Mouse (Mus musculus) embryonic facial prominence, embryonic 11.5 days (tissue): ENCODE data around the gene Abhd13. TPM values are rescaled to one million over a fixed set of nuclear protein-coding genes. Genes with fewer than 3 reads are reported as not detected.

Source experiments
- ATAC-seq: fragments of 200-750 bp; cut with Nextera tagmentation; replicated peaks from 2 replicates; pipeline ENCODE4 v1.8.0; 2017; ENCODE audit warnings: low read depth; ENCODE audit not compliant: insufficient number of reproducible peaks, low FRiP score, low TSS enrichment
- DNase-seq: peaks from one replicate; pipeline ENCODE4 v3.0.0-alpha.2; 2015; ENCODE audit warnings: low spot score
- H3K27ac ChIP-seq: fragments of 300-500 bp; sonication (generic); replicated peaks from 2 replicates; pipeline ENCODE4 v1.5.1; 2014; ENCODE audit warnings: mild to moderate bottlenecking, low read depth, low read length, control low read depth
- H3K27me3 ChIP-seq: fragments of 300-500 bp; sonication (generic); 2 replicates; pipeline ENCODE4 v1.6.1; 2014; ENCODE audit warnings: mild to moderate bottlenecking, low read length, moderate library complexity, mixed read lengths; ENCODE audit not compliant: control insufficient read depth, insufficient read depth
- H3K36me3 ChIP-seq: fragments of 300-500 bp; sonication (generic); replicated peaks from 2 replicates; pipeline ENCODE4 v1.6.1; 2014; ENCODE audit warnings: low read depth, mild to moderate bottlenecking, low read length, moderate library complexity, mixed read lengths; ENCODE audit not compliant: control insufficient read depth, insufficient read depth
- H3K4me1 ChIP-seq: fragments of 300-500 bp; sonication (generic); 2 replicates; pipeline ENCODE4 v1.6.1; 2014; ENCODE audit warnings: low read length, mixed read lengths; ENCODE audit not compliant: control insufficient read depth, insufficient read depth
- H3K4me2 ChIP-seq: fragments of 300-500 bp; sonication (generic); 2 replicates; pipeline ENCODE4 v1.6.1; 2014; ENCODE audit warnings: low read depth, mild to moderate bottlenecking, control low read depth, low read length, moderate library complexity
- H3K4me3 ChIP-seq: fragments of 300-500 bp; sonication (generic); 2 replicates; pipeline ENCODE4 v1.5.1; 2014; ENCODE audit warnings: low read depth, low read length, control low read depth
- H3K9ac ChIP-seq: fragments of 300-500 bp; sonication (generic); replicated peaks from 2 replicates; pipeline ENCODE4 v1.6.1; 2014; ENCODE audit warnings: mild to moderate bottlenecking, control low read depth, low read length
- H3K9me3 ChIP-seq: fragments of 300-500 bp; sonication (generic); replicated peaks from 2 replicates; pipeline ENCODE4 v1.6.1; 2016; ENCODE audit warnings: mild to moderate bottlenecking, low read length, inconsistent platforms, mixed read lengths; ENCODE audit not compliant: control insufficient read depth
- WGBS: fragments of 180-500 bp; shearing (Covaris S2); extraction: QIAGEN DNeasy Blood & Tissue Kit; methylation state at CpG from one replicate; pipeline ENCODE4 v1.1.7; 2014; 5-methylcytosine and 5-hydroxymethylcytosine counted together
- polyA plus RNA-seq: library from polyadenylated mRNA; unstranded; fragments of >200 nt; fragmentation: Nextera tagmentation; extraction: Ambion mirVana; gene quantifications from 2 replicates; pipeline ENCODE4 v1.2.1, GENCODE M21; 2014

Abhd13 gene
- polyA plus RNA-seq, 1 experiment from 2014 or later, result 25.6 TPM

- Histone ChIP-seq H3K9ac (no peak overlapping the region), H3K27ac (no peak overlapping the region), H3K4me1 (no peaks in the 10 kb centered on the region), H3K4me3 (no peak overlapping the region), H3K4me2 (no peak overlapping the region), H3K27me3 (no peaks in the 10 kb centered on the region), H3K36me3 (no peaks in the 10 kb centered on the region), H3K9me3 (no peaks in the 10 kb centered on the region)
- ATAC-seq (no peak), DNase-seq (no peak)
- 81% methylated on average over 9 of the region's 9 CpGs for whole genome bisulfite sequencing
Measured at GRCm38 (mm10) chr8:10031177-10031576, 53.7 kb downstream of the Abhd13 start.

- Histone ChIP-seq H3K4me1 (no peaks in the 10 kb centered on the region), H3K9me3 (no peaks in the 10 kb centered on the region), H3K27ac (no peak overlapping the region), H3K4me3 (no peak overlapping the region), H3K4me2 (no peak overlapping the region), H3K36me3 (no peaks in the 10 kb centered on the region), H3K9ac (no peak overlapping the region), H3K27me3 (no peaks in the 10 kb centered on the region)
- ATAC-seq (no peak), DNase-seq (no peak)
- WGBS, result 75% methylated on average over 3 of the region's 3 CpGs
Measured at GRCm38 (mm10) chr8:10040866-10041265, 63.4 kb downstream of the Abhd13 start.

Other genes starting within 250 kb of the Abhd13 start
- gene Fam155a, start 206.5 kb upstream of the Abhd13 start, polyA plus RNA-seq, result 0.83 and 1.1 TPM in 2 replicates
- gene Gm10217, start 113.5 kb upstream of the Abhd13 start, polyA plus RNA-seq, result not detected in 2 replicates
- 9.2 and 9.9 TPM in 2 replicates for gene Lig4, start within 50 bp of the Abhd13 start, polyA plus RNA-seq
- gene Tnfsf13b, start 28.8 kb downstream of the Abhd13 start, polyA plus RNA-seq, result 0.17 TPM in 1 of 2 replicates, not detected in the other
- gene Myo16, start 176.2 kb downstream of the Abhd13 start, polyA plus RNA-seq, result 0.81 TPM in 2 replicates